Mouse (Mus musculus) skeletal muscle tissue, adult 2 months (tissue): ENCODE measurements around the gene Fam208b.

Source experiments
- DNase-seq: peaks from one replicate; pipeline ENCODE4 v3.0.0-alpha.2; 2012; ENCODE audit warnings: low read depth, low spot score

Gene Fam208b

DNA sequence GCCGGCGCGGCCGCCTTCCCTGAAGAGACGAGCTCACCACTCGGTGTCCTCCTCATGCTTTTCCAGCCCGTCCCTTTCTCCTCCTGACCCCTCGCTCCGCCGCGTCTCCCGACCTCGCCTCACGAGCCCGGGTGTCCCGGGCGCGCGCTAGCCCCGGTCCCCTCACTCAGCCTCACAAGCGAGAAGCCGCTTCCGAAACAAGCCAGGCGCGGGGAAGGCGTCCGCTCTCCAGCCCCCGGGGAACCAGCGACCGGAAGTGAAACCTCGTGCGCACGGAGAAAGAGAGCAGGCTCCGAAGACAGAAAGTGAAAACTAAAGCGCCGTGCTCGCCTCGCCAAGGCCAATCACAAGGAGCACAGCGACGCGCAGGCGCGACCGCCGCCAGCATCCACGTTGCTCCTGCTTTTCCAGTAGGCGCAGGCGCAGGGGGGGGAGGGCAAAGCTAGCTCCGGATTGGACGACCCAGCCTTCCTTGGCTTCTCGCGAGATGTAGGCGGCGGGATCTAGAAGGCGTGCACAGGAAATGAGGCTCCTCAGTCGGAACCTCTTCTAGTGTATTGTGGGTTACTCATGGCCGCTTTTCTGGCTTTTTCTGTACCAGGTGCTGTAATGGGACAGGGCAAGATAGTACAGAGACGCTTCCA is at the start of gene Fam208b:
Gene Fam208b, minus strand, starts transcription at position 314 of the 644 bp plus-strand sequence.
- DNase-seq = peak; percentile 99

DNA sequence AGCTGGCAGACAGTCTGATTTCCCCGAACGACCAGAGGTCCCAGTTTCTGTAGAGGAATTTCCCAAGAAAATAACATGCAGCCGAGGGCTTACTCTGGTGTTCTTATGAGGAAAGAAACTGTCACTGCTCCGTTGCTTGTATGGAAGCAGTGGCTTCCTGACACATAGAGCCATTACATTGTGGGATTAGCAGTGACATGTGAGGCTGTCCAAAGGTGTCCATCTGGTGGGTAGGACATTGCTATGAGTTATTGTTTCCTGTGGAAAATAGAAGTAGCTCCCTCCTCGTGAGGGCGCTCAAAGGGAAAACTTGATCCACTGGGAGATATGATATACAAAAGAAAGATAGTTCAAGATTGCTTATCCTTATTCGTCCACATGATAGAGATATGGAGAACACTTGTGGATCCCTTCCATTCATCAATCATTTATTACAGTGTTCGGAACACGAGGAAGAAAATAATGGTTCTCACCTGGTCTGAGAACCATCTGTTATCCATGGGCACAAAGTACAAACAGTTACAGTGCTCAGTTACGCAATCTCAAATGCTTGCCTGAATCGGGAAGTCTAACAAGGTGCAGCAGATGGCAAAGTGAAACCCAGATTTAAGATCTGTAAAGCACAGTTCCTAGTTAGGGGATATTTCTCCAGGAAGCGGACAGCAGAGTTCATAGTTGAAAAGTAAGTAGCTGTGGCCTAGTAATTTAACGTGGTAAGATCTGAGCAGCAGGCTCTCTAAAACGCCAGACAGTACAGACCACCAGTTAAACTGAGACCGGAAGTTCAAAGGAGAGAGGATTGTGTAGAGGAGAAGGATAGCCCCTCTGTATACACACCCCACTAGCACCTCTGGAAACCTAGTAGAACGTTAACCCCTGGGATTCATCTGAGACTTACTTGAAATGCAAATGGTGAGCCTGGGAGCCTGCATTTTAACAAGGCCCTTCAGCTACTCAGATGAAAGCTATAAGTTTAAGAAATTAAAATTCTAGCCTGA is 48.6 kb upstream of the Fam208b start:
- no peak for DNase-seq

DNA sequence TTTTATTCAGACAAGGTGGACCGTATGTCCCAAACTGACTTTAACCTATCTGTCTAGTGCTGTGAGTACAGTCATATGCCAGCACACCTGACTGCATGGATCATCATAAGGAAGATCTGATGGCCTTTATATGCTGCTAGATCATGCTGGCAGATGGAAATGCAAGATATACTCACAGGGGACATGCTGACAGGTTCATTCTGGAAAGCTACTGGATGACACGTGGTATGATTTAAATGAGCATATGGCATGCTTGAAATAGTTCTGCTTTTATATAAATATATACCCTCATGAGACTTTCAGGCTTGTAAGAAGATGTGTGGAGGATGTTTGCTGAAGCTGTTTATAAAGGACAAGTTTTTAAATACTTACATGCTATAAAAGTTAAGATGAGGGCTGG is 43.5 kb upstream of the Fam208b start:
- DNase-seq = no peak

GRCm38 (mm10) chr13:3650569-3650968 is 39.7 kb upstream of the Fam208b start:
- no peak for DNase-seq

GRCm38 (mm10) chr13:3646566-3646965 is 35.7 kb upstream of the Fam208b start:
- no peak for DNase-seq

DNA sequence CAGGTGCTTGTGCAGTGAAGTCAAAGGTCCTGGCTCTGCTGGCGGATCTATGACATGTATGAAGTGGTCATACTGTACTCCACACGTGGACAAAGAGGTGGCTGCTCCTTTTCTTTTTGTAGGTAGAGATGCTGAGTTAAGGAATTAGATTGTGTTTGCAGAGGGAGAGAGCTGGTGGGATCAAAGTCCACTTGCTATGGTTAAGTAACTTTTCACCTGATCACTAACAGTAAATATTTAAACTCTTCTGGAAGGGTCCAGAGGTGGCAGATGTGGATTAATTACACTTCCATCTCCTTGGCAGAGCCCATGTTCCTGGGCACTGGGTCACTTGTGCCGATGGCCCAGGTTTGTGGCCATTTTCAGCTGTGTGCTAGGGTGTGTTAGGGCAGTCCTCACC is 35.0 kb upstream of the Fam208b start:
- no peak for DNase-seq

DNA sequence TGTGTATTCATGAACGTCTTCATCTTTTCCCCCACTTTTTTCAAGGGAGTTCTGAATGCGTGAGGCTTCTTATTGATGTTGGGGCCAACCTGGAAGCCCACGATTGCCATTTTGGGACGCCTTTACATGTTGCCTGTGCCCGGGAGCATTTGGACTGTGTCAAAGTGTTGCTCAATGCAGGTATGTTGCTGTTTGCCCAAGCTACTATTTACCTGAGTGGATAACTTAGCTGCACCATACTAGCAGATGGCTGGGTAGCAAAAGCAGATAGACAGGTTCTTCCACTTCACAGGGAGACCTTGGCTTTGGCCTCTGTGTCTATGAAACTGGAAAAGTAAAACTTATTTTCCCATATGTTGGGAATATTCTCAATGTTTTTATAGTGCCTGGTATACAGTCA is 34.0 kb upstream of the Fam208b start:
- DNase-seq = no peak

DNA sequence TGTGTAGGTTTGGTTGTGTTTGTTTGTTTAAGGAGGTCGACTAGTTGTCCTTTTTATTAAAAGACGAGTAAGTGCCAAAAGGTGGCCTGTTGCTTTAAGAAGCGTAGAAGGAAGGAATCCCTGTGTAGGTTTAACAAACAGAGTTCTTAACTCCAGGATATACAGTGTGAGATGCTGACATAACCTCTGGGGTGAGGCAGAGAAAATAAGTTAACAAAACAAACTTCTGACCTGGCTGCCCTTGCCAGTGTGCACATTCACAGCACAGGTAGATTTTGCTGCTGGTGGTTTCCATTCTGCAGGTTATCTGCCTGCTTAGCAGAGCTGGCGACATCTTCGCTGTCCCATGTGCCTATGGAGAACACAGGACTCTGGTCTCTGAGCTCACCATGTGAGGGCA is 31.6 kb upstream of the Fam208b start:
- no peak for DNase-seq

GRCm38 (mm10) chr13:3642049-3642448 is 31.1 kb upstream of the Fam208b start:
- DNase-seq = no peak

DNA sequence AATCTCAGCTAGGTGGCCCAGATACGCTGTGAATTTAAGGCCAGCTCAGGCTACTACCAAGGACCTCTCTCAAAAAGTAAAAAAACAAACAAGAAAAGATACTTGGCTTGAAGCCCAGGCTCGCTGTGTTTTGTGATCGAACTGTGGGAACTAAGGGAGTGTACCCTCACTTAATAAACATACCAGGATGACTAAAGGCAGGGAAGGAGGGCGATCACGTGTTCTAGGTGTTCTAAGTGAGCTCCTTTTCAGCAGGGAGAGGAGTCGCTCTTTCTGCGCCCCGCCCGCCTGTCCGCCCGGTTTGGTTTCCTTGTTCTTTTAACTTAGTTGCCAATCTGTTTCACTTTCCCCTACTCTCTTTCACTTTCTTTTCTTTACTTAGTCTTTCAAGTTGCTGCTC is 25.9 kb upstream of the Fam208b start:
- DNase-seq = no peak

DNA sequence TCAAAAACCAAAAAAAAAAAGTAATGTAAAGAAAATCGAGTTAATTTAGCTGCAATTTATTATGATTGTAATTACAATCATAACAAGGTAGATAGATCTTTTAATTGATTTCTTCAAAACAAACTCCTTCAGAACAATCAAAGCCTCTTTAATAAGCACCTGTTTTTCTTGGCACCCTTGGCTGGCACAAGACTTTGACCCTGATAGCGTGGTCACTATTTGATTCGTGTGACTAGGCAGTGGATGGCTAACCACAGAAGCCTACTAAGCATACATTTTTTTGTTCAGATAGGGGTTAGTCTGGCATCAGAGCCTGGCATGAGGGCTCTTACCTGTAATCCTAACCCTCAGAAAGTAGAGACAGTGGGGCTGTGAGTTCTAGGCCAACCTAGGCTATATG is 24.2 kb upstream of the Fam208b start:
- no peak for DNase-seq

GRCm38 (mm10) chr13:3633895-3634811 is 23.2 kb upstream of the Fam208b start, which contains the start of gene Asb13:
Gene Asb13 (plus strand): TSS chr13:3634032.
- peak; percentile 80 for DNase-seq

DNA sequence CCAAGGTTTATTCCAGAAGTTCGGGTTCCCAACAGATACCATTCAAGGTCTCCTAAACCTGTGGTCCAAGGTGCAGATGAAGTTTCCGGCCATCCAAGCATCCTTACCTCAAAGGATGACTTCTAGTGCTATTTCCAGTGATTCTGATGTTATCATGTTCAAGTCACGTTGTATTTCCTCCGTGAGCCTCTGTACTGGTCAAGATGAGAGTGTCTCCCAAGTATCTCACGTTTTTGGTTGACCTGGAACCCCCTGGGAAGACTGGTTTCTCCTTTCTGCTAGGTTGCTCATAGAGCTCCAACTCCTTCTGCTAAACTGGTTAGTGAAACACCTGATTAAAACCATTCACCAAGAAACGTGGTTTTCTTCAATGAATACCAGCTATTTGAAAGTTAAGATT is 22.2 kb upstream of the Fam208b start:
- DNase-seq = no peak

DNA sequence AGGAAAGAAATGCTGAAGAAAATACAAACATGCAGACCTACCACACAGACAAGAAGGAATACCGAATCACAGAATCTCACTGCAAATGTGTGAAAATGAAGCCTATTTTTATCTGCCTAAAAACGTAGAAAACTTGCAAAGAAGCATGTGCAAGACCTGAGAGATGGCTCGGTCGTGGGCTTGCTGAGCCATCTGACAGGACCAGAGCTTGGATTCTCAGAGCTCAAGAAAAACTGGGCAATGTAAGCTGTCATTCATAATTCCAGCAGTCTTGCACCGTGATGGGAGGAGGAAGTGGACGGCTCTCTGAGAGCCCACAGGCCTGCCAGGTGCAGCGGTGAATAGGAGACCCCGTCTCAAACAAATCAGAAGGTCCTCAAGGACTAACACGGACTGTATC is 21.6 kb upstream of the Fam208b start:
- DNase-seq = no peak

DNA sequence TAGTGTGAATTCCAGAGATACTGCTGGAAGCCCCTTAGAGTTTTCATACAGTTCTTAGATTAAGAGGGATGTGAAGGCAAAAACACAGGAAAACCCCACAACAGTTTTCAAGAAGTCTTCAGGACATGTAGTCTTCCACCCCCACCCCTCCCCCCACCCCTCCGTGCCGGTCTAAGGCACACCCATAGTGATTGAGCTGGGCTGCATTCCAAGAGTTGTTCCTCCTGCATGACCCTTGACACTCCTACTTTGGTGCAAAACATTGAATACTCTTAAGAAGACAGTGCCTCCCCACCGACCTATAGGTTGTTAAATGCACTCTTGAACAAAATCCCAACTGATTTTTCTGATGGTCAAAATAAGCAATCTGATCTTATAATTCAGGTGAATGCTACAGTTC is 17.2 kb upstream of the Fam208b start:
- no peak for DNase-seq

- no peak for DNase-seq
Measured at GRCm38 (mm10) chr13:3627139-3627538, 16.2 kb upstream of the Fam208b start.

GRCm38 (mm10) chr13:3610118-3610794 is 652 bp downstream of the Fam208b start:
- no peak for DNase-seq

DNA sequence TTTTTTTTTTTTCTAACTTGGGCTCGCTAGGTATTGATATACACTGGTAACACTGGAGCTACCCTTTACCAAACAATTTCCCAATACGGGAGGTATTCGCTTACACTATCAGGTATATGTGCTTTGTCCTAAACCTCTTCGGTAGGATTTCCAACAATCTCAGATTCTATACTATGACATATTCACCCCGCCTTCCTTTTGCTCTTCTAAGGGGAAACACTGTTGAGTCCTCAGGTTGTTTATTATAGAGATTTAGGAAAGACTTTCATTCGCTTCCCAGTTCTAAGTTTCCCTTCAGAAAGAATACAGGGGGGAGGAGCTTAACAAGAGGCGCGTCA is 1.2 kb downstream of the Fam208b start:
- no peak for DNase-seq

DNA sequence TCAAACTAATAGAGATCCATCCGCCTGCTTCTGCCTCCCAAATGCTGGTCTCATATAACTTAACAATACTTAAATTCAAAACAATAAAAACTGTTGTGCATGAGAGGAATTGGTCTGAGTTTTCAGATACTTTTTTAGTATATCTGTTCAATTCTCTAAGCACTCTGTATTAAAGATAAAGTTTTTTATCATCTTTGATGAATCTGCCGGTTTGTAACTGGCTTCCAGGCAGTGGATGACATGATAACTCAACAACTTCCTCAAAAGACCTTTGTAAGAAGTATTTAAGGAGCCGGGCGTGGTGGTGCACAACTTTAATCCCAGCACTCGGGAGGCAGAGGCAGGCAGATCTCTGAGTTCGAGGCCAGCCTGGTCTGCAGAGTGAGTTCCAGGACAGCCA is 14.7 kb downstream of the Fam208b start:
- no peak for DNase-seq

DNA sequence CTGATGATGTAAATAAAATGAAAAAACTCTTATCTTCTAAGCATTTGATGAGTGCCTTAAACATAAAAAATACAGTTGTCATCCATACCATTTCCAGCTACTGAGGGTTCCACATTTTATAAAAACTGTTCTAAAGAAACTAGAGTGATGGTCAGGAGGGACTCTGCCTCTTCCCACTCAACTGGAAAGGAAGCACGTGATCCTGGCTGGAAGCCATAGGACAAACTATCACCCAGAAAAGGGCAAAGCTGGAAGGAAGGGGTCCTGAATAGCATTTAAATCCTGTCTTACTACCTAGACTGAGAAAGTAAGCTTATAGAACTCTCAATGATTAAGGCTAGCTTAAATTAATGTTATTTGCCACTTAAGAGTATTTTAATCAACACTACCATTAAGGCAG is 16.6 kb downstream of the Fam208b start:
- DNase-seq = no peak

DNA sequence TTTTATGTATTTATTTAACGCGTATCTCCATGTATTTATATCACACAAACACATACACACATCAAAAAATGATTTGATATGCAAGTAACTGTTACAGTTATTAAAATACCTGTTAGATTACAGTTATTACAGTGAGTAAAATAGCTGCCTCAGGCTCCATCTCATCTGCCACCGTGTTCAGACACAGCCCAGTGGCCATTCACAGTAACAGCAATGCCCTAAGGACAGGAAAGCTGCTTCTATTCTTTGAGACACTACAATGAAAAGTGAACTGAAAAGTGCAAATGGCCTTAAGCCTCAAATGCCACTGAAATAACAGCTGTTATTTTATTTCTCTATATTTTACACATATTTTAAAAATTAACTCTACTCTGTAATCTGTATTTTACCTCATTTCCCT is 20.1 kb downstream of the Fam208b start:
- no peak for DNase-seq
